Mouse (Mus musculus) liver, postnatal 0 days (tissue): ENCODE measurements at regions not wholly inside any gene's neighbourhood (a gene's known extent, or its start where the extent isn't known, plus 50 kb on each side); places are given as distances from the start of the nearest gene placed in this dataset.
A peak's percentile ranks its signal among the peaks of the same experiment; 100 is the strongest.

ENCODE experiments used
- ATAC-seq: fragments of 200-750 bp; cut with Nextera tagmentation; 2 replicates; pipeline ENCODE4 v1.8.0; 2017; ENCODE audit warnings: mild to moderate bottlenecking, moderate library complexity
- DNase-seq: peaks from one replicate; pipeline ENCODE4 v3.0.0-alpha.2; 2016
- H3K27ac ChIP-seq: fragments of 300-500 bp; sonication (generic); 2 replicates; pipeline ENCODE4 v1.5.1; 2014; ENCODE audit warnings: antibody characterized with exemption, moderate library complexity, mild to moderate bottlenecking, low read depth
- H3K27me3 ChIP-seq: fragments of 300-500 bp; sonication (generic); 2 replicates; pipeline ENCODE4 v1.6.1; 2014; ENCODE audit warnings: low read length, control low read depth, mixed read lengths; ENCODE audit not compliant: insufficient read depth
- H3K36me3 ChIP-seq: fragments of 300-500 bp; sonication (generic); replicated peaks from 2 replicates; pipeline ENCODE4 v1.6.1; 2014; ENCODE audit warnings: mild to moderate bottlenecking, control low read depth, low read length, moderate library complexity, mixed read lengths; ENCODE audit not compliant: insufficient read depth
- H3K4me1 ChIP-seq: fragments of 300-500 bp; sonication (generic); 2 replicates; pipeline ENCODE4 v1.6.1; 2014; ENCODE audit warnings: antibody characterized with exemption, mild to moderate bottlenecking, control low read depth; ENCODE audit not compliant: insufficient read depth
- H3K4me2 ChIP-seq: fragments of 300-500 bp; sonication (generic); 2 replicates; pipeline ENCODE4 v1.6.1; 2014; ENCODE audit warnings: low read depth, mild to moderate bottlenecking, low read length, moderate library complexity, mixed read lengths
- H3K4me3 ChIP-seq: fragments of 300-500 bp; sonication (generic); 2 replicates; pipeline ENCODE4 v1.5.1; 2014; ENCODE audit warnings: low read depth, low read length
- H3K9ac ChIP-seq: fragments of 300-500 bp; sonication (generic); replicated peaks from 2 replicates; pipeline ENCODE4 v1.6.1; 2014; ENCODE audit warnings: mild to moderate bottlenecking, moderate library complexity
- H3K9me3 ChIP-seq: fragments of 300-500 bp; sonication (generic); 2 replicates; pipeline ENCODE4 v1.6.1; 2016; ENCODE audit warnings: mild to moderate bottlenecking, control low read depth, low read length, mixed read lengths
- CTCF ChIP-seq: sonication (generic); IDR thresholded peaks from 2 replicates; pipeline ENCODE4 v1.5.1; 2016; ENCODE audit warnings: antibody characterized with exemption, low read depth
- EP300 ChIP-seq: IDR thresholded peaks from 2 replicates; pipeline ENCODE4 v1.6.1; 2016; ENCODE audit warnings: antibody characterized with exemption, low read depth, mild to moderate bottlenecking
- WGBS: fragments of 180-500 bp; shearing (Covaris S2); extraction: QIAGEN DNeasy Blood & Tissue Kit; methylation state at CpG from one replicate; pipeline ENCODE4 v1.1.7; 2014; ENCODE audit not compliant: insufficient replicate concordance; 5-methylcytosine and 5-hydroxymethylcytosine counted together

DNA sequence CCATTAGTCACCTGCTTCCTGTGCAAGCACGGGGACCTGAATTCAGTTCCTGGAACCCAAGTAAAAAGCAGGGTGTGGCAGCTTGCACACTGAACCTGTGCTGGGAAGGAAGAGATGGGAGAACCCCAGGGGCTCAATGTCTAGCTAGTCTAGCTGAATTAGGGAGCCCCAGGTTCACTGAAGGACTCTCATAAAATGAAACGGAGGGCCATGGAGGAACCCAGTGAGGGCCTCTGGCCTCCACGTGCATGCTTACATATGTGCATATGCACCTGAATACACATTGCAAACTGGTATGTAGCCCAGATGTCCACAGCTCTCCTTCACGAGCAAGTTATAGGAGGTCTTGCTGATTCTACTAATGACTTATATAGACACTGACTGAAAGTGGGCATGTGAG, 135.4 kb downstream of the Anxa2 start:
- TF ChIP-seq EP300: no peak
- no peak for TF ChIP-seq CTCF
- H3K27me3 ChIP-seq: no peaks in the 10 kb centered on the region
- H3K4me1 ChIP-seq: no peaks in the 10 kb centered on the region
- DNase-seq (no peak), ATAC-seq (no peak)
- H3K4me2 ChIP-seq: no peak overlapping the region
- H3K4me3 ChIP-seq: no peak overlapping the region
- H3K36me3 ChIP-seq: no peaks in the 10 kb centered on the region
- H3K9ac ChIP-seq: no peak overlapping the region
- no peaks in the 10 kb centered on the region for H3K9me3 ChIP-seq
- H3K27ac ChIP-seq: no peak overlapping the region
- WGBS: 67% methylated on average over 4 of the region's 4 CpGs

DNA sequence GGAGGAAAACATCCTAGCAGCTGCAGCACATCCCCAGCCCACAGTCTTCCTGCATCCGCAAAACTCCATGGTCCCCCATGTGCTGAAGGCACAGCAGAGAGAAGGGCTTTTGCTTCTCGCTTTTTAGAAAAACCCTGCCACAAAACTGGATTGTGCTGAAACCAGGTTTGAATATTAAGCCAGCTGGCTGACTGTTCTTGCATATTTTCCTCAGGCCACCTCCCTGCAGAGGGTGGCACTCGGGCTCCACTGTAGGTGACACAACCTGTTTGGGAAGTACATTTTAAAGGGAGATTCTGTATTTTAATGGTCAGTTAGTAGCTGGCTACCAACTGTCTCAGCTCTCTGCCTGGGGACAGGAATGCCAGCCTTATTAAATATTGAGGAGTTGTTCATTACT, 133.7 kb downstream of the Anxa2 start:
- Histone ChIP-seq H3K9me3 (no peaks in the 10 kb centered on the region), H3K4me2 (no peak overlapping the region), H3K4me3 (no peak overlapping the region), H3K27me3 (no peaks in the 10 kb centered on the region), H3K4me1 (no peaks in the 10 kb centered on the region), H3K36me3 (no peaks in the 10 kb centered on the region), H3K9ac (no peak overlapping the region), H3K27ac (no peak overlapping the region)
- no peak for ATAC-seq
- no peak for TF ChIP-seq CTCF
- TF ChIP-seq EP300: no peak
- DNase-seq: no peak
- 68% methylated on average over 3 of the region's 3 CpGs for WGBS

GRCm38 (mm10) chr9:69581236-69581635, 127.8 kb downstream of the Anxa2 start:
- no peaks in the 10 kb centered on the region for H3K9me3 ChIP-seq
- no peak overlapping the region for H3K9ac ChIP-seq
- TF ChIP-seq EP300 (no peak), CTCF (peak; percentile 39)
- ATAC-seq (no peak), DNase-seq (no peak)
- H3K27ac ChIP-seq: no peak overlapping the region
- no peaks in the 10 kb centered on the region for H3K4me1 ChIP-seq
- no peaks in the 10 kb centered on the region for H3K36me3 ChIP-seq
- H3K27me3 ChIP-seq: no peaks in the 10 kb centered on the region
- no peak overlapping the region for H3K4me2 ChIP-seq
- H3K4me3 ChIP-seq: no peak overlapping the region

GRCm38 (mm10) chr9:69577661-69578405, 124.4 kb downstream of the Anxa2 start:
- H3K4me3 ChIP-seq: no peak overlapping the region
- DNase-seq (no peak), ATAC-seq (no peak)
- H3K27ac ChIP-seq: no peak overlapping the region
- H3K4me1 ChIP-seq: no peaks in the 10 kb centered on the region
- no peak overlapping the region for H3K9ac ChIP-seq
- no peak overlapping the region for H3K4me2 ChIP-seq
- no peaks in the 10 kb centered on the region for H3K36me3 ChIP-seq
- TF ChIP-seq CTCF (no peak), EP300 (no peak)
- no peaks in the 10 kb centered on the region for H3K27me3 ChIP-seq
- H3K9me3 ChIP-seq: no peaks in the 10 kb centered on the region
- WGBS: 84% methylated on average over 10 of the region's 10 CpGs

DNA sequence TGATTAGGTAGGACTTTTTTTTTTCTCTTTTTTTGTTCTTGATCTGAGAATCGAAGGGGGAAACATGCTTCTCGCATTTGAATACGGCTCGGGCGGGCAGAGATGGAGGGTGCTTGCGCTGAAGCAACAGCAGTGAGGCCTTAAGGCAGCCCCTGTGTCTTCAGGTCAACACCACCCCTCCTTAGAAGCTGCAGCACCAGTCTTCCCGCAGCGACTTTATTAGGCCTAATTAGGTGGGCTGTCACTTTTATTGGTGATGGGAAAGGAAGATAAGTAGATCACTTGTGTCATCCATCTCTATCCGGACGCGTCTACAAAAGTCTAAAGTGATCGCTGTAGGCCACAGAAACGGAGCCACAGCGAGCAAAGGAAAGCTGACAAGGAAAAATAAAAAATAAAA, 122.0 kb downstream of the Anxa2 start:
- Histone ChIP-seq H3K4me1 (no peaks in the 10 kb centered on the region), H3K4me3 (no peak overlapping the region), H3K27ac (no peak overlapping the region), H3K27me3 (no peaks in the 10 kb centered on the region), H3K36me3 (no peaks in the 10 kb centered on the region), H3K9ac (no peak overlapping the region), H3K4me2 (no peak overlapping the region), H3K9me3 (no peaks in the 10 kb centered on the region)
- TF ChIP-seq EP300 (no peak), CTCF (no peak)
- WGBS: 54% methylated on average over 14 of the region's 14 CpGs
- DNase-seq: no peak
- ATAC-seq: no peak

DNA sequence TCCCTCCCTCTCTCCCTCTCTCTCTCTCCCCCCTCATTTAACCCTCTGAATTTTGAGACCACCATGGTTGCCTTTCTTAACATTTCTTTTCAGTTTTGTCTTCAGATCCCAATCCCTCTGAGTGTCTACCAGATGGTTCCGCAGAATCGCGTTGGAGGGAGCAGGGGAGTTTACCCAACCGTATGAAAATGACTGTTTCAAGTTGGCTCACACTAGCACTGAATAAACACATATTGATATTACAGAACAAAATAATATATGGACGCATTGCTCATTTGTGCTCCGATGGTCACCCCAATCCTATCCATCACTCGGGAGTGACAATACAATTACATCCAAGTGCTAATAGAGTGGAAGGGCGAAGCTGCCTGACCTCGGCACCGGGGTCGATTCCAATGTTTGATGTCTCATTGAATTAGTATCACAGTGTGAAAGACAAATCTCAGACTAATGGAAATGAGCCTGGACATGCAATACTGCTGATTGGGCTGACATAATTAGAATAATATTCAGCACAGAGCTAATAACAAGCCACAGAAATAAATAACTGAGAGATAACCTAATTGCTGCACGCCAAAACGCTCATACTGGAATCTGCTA, 115.3 kb downstream of the Anxa2 start:
- no peak overlapping the region for H3K9ac ChIP-seq
- no peaks in the 10 kb centered on the region for H3K36me3 ChIP-seq
- H3K4me1 ChIP-seq: no peaks in the 10 kb centered on the region
- H3K9me3 ChIP-seq: no peaks in the 10 kb centered on the region
- DNase-seq (no peak), ATAC-seq (no peak)
- no peak overlapping the region for H3K4me3 ChIP-seq
- no peaks in the 10 kb centered on the region for H3K27me3 ChIP-seq
- no peak for TF ChIP-seq CTCF
- TF ChIP-seq EP300: no peak
- no peak overlapping the region for H3K4me2 ChIP-seq
- WGBS: 72% methylated on average over 13 of the region's 13 CpGs
- H3K27ac ChIP-seq: no peak overlapping the region
